Mouse (Mus musculus): ENCODE data around the gene Aox1. TPM values are rescaled to one million over a fixed set of nuclear protein-coding genes. Genes with fewer than 3 reads are reported as not detected.
"Not testable (repeated sequence)": the region's sequence is repeated elsewhere in the genome, so short reads cannot be mapped to it uniquely, and the experiment has no call there.

The Aox1 gene
- polyA plus RNA-seq, 1 experiment from 2014 or later: 0.25 TPM

- 52% methylated on average over 10 of the region's 10 CpGs for WGBS (ENCODE audit: insufficient replicate concordance)
- H3K36me3 ChIP-seq (replicated peaks): peaks cover under 1% of the 10 kb centered on the region; the same call in 1 of the 2 replicates
- H3K4me3 ChIP-seq (replicated peaks): no peak overlapping the region
- H3K4me2 ChIP-seq: no peak overlapping the region
- H3K9me3 ChIP-seq (replicated peaks): no peaks in the 10 kb centered on the region
- H3K4me1 ChIP-seq (replicated peaks): peaks cover 38% of the 10 kb centered on the region
- H3K27me3 ChIP-seq: no peaks in the 10 kb centered on the region
- H3K9ac ChIP-seq: no peak overlapping the region
- no peak overlapping the region for H3K27ac ChIP-seq (replicated peaks)
- no peak for ATAC-seq (ENCODE audit: insufficient read depth)
Observed at GRCm38 (mm10) chr1:58031160-58031769, 1.5 kb downstream of the Aox1 start.

- H3K36me3 ChIP-seq (replicated peaks); H3K4me3 ChIP-seq (replicated peaks); H3K9ac ChIP-seq; ATAC-seq (ENCODE audit: insufficient read depth); H3K27me3 ChIP-seq; H3K9me3 ChIP-seq (replicated peaks); H3K4me2 ChIP-seq; H3K27ac ChIP-seq (replicated peaks); H3K4me1 ChIP-seq (replicated peaks): not testable (repeated sequence)
- 84% methylated on average over 9 of the region's 9 CpGs for WGBS (ENCODE audit: insufficient replicate concordance)
Observed at GRCm38 (mm10) chr1:58037306-58037705, 7.6 kb downstream of the Aox1 start.

GRCm38 (mm10) chr1:58045076-58045475 is 15.3 kb downstream of the Aox1 start:
- Histone ChIP-seq H3K4me2 (no peak overlapping the region), H3K27ac (replicated peaks) (no peak overlapping the region), H3K36me3 (replicated peaks) (no peaks in the 10 kb centered on the region), H3K9me3 (replicated peaks) (no peaks in the 10 kb centered on the region), H3K4me1 (replicated peaks) (no peaks in the 10 kb centered on the region), H3K27me3 (no peaks in the 10 kb centered on the region), H3K4me3 (replicated peaks) (no peak overlapping the region), H3K9ac (no peak overlapping the region)
- no peak for ATAC-seq (ENCODE audit: insufficient read depth)
- WGBS (ENCODE audit: insufficient replicate concordance): 46% methylated on average over 3 of the region's 3 CpGs

GRCm38 (mm10) chr1:58045546-58045945 is 15.8 kb downstream of the Aox1 start:
- no peak overlapping the region for H3K4me2 ChIP-seq
- no peak overlapping the region for H3K4me3 ChIP-seq (replicated peaks)
- no peak for ATAC-seq (ENCODE audit: insufficient read depth)
- H3K27me3 ChIP-seq: no peaks in the 10 kb centered on the region
- H3K9me3 ChIP-seq (replicated peaks): no peaks in the 10 kb centered on the region
- H3K36me3 ChIP-seq (replicated peaks): no peaks in the 10 kb centered on the region
- no peak overlapping the region for H3K27ac ChIP-seq (replicated peaks)
- no peak overlapping the region for H3K9ac ChIP-seq
- 61% methylated on average over 5 of the region's 5 CpGs for WGBS (ENCODE audit: insufficient replicate concordance)
- H3K4me1 ChIP-seq (replicated peaks): no peaks in the 10 kb centered on the region

- Histone ChIP-seq H3K27me3 (no peaks in the 10 kb centered on the region), H3K9ac (no peak overlapping the region), H3K4me3 (replicated peaks) (no peak overlapping the region), H3K9me3 (replicated peaks) (no peaks in the 10 kb centered on the region), H3K4me1 (replicated peaks) (no peaks in the 10 kb centered on the region), H3K27ac (replicated peaks) (no peak overlapping the region), H3K36me3 (replicated peaks) (no peaks in the 10 kb centered on the region), H3K4me2 (no peak overlapping the region)
- 53% methylated on average over 3 of the region's 3 CpGs for WGBS (ENCODE audit: insufficient replicate concordance)
- no peak for ATAC-seq (ENCODE audit: insufficient read depth)
Observed at GRCm38 (mm10) chr1:58046721-58047290, 17.1 kb downstream of the Aox1 start.

GRCm38 (mm10) chr1:58049126-58049525 is 19.4 kb downstream of the Aox1 start:
- no peaks in the 10 kb centered on the region for H3K36me3 ChIP-seq (replicated peaks)
- H3K4me3 ChIP-seq (replicated peaks): no peak overlapping the region
- ATAC-seq (ENCODE audit: insufficient read depth): no peak
- no peak overlapping the region for H3K27ac ChIP-seq (replicated peaks)
- 75% methylated on average over 5 of the region's 5 CpGs for WGBS (ENCODE audit: insufficient replicate concordance)
- H3K9ac ChIP-seq: no peak overlapping the region
- H3K4me2 ChIP-seq: no peak overlapping the region
- no peaks in the 10 kb centered on the region for H3K27me3 ChIP-seq
- no peaks in the 10 kb centered on the region for H3K9me3 ChIP-seq (replicated peaks)
- H3K4me1 ChIP-seq (replicated peaks): no peaks in the 10 kb centered on the region

GRCm38 (mm10) chr1:58055598-58055997 is 25.9 kb downstream of the Aox1 start:
- no peaks in the 10 kb centered on the region for H3K9me3 ChIP-seq (replicated peaks)
- no peak for ATAC-seq (ENCODE audit: insufficient read depth)
- H3K4me1 ChIP-seq (replicated peaks): no peaks in the 10 kb centered on the region
- H3K27me3 ChIP-seq: no peaks in the 10 kb centered on the region
- no peaks in the 10 kb centered on the region for H3K36me3 ChIP-seq (replicated peaks)
- no peak overlapping the region for H3K4me3 ChIP-seq (replicated peaks)
- 76% methylated on average over 11 of the region's 11 CpGs for WGBS (ENCODE audit: insufficient replicate concordance)
- no peak overlapping the region for H3K27ac ChIP-seq (replicated peaks)
- H3K4me2 ChIP-seq: no peak overlapping the region
- no peak overlapping the region for H3K9ac ChIP-seq

- H3K4me1 ChIP-seq (replicated peaks): no peaks in the 10 kb centered on the region
- no peak overlapping the region for H3K4me3 ChIP-seq (replicated peaks)
- ATAC-seq (ENCODE audit: insufficient read depth): no peak
- H3K27ac ChIP-seq (replicated peaks): no peak overlapping the region
- H3K27me3 ChIP-seq: no peaks in the 10 kb centered on the region
- no peaks in the 10 kb centered on the region for H3K9me3 ChIP-seq (replicated peaks)
- H3K9ac ChIP-seq: no peak overlapping the region
- WGBS (ENCODE audit: insufficient replicate concordance): 61% methylated on average over 13 of the region's 13 CpGs
- H3K36me3 ChIP-seq (replicated peaks): no peaks in the 10 kb centered on the region
- no peak overlapping the region for H3K4me2 ChIP-seq
Observed at GRCm38 (mm10) chr1:58056074-58056807, 26.5 kb downstream of the Aox1 start.

GRCm38 (mm10) chr1:58056939-58057338 is 27.2 kb downstream of the Aox1 start:
- H3K4me1 ChIP-seq (replicated peaks): no peaks in the 10 kb centered on the region
- H3K36me3 ChIP-seq (replicated peaks): no peaks in the 10 kb centered on the region
- no peak overlapping the region for H3K4me3 ChIP-seq (replicated peaks)
- no peak for ATAC-seq (ENCODE audit: insufficient read depth)
- H3K9ac ChIP-seq: no peak overlapping the region
- H3K9me3 ChIP-seq (replicated peaks): no peaks in the 10 kb centered on the region
- H3K27me3 ChIP-seq: no peaks in the 10 kb centered on the region
- no peak overlapping the region for H3K4me2 ChIP-seq
- 59% methylated on average over 11 of the region's 11 CpGs for WGBS (ENCODE audit: insufficient replicate concordance)
- no peak overlapping the region for H3K27ac ChIP-seq (replicated peaks)

- no peak overlapping the region for H3K27ac ChIP-seq (replicated peaks)
- H3K4me1 ChIP-seq (replicated peaks): no peaks in the 10 kb centered on the region
- H3K4me2 ChIP-seq: no peak overlapping the region
- no peaks in the 10 kb centered on the region for H3K9me3 ChIP-seq (replicated peaks)
- no peak overlapping the region for H3K4me3 ChIP-seq (replicated peaks)
- ATAC-seq (ENCODE audit: insufficient read depth): no peak
- H3K36me3 ChIP-seq (replicated peaks): no peaks in the 10 kb centered on the region
- H3K9ac ChIP-seq: no peak overlapping the region
- WGBS (ENCODE audit: insufficient replicate concordance): 82% methylated on average over 4 of the region's 4 CpGs
- no peaks in the 10 kb centered on the region for H3K27me3 ChIP-seq
Observed at GRCm38 (mm10) chr1:58058846-58059245, 29.1 kb downstream of the Aox1 start.

- H3K9ac ChIP-seq: no peak overlapping the region
- no peak overlapping the region for H3K27ac ChIP-seq (replicated peaks)
- no peaks in the 10 kb centered on the region for H3K36me3 ChIP-seq (replicated peaks)
- WGBS (ENCODE audit: insufficient replicate concordance): 76% methylated on average over 7 of the region's 7 CpGs
- no peaks in the 10 kb centered on the region for H3K27me3 ChIP-seq
- ATAC-seq (ENCODE audit: insufficient read depth): no peak
- no peaks in the 10 kb centered on the region for H3K4me1 ChIP-seq (replicated peaks)
- H3K9me3 ChIP-seq (replicated peaks): no peaks in the 10 kb centered on the region
- no peak overlapping the region for H3K4me3 ChIP-seq (replicated peaks)
- no peak overlapping the region for H3K4me2 ChIP-seq
Observed at GRCm38 (mm10) chr1:58062131-58062530, 32.4 kb downstream of the Aox1 start.
